Mouse (Mus musculus) cerebellum, postnatal 36 days (tissue): ENCODE measurements around the gene Taf12.

Source experiments
- DNase-seq, 2 experiments: peaks; one replicate each; pipeline ENCODE4 v3.0.0; 2021 to 2022; ENCODE audit warnings: mixed read lengths in 2 of 2

The Taf12 gene

DNA sequence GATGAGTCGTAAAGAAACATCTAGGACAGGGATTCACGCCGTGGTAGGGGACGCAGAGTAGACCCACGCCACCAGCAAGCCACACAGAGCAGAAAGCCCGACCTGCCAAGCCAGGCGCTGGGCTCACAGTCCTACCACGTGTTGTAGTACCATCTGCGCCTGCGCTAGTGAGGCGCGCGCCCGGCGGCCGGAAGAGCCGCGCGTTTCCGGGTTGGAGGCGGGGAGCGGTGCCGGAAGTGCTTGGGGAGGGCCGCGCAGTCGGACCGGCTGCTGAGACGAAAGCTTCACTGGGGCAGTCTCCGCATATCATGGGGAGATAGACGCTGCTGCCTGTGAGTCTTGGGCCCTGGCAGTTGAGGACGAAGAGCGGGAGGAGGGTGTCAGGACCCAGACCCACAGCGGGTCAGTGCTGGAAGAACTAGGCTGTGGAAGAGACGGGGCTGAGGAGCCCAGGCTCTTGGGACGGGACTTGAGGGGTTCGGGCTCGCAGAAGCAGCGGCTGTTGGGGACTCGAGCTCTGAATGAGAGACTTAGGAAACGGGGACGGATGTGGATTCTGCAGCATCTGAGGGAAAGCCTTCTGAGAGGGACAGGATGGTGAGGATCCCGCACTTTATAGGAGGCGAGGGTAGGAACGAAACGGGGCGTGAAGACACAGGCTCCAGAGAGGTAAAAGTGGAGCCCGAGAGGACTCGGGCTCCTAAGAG is at the start of gene Taf12:
Gene Taf12, plus strand, starts transcription at position 220 of the 707 bp plus-strand sequence.
- DNase-seq: peak; percentile 91 to 93

DNA sequence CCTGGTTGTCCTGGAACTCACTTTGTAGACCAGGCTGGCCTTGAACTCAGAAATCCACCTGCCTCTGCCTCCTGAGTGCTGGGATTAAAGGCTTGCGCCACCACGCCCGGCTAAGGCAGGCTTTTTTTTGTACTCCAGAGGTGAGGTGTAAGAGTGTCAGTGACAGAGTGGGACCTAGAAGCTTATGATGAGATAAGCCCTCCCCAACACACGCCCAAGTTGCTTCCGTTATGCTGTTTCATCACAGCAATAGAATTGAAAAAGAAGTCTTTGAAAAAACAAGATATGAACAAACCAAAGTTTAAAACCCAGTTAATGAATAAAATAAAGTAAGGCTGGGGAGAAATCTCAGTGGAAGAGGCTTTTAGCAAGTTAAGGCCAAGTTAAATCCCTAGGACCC is 43.8 kb upstream of the Taf12 start:
- DNase-seq: no peak

DNA sequence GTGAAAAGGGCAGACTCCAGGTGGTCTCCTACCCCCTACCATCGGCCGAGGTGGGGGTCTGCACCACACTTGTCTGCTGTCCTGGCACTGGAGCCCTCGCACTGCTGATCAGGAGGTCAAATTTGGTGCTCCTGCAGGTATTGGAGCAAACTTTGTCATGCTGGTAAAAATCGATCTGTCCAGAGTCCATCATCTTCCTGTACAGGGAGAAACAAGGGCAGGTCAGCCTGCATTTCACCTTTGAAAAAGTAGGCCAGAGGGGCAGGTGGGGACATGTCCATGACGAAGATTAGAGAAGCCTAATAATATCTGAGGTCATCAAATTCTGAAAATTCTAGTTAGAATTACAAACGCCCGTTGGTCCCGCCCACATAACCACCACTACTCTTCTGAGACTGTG is 39.5 kb upstream of the Taf12 start:
- no peak for DNase-seq

DNA sequence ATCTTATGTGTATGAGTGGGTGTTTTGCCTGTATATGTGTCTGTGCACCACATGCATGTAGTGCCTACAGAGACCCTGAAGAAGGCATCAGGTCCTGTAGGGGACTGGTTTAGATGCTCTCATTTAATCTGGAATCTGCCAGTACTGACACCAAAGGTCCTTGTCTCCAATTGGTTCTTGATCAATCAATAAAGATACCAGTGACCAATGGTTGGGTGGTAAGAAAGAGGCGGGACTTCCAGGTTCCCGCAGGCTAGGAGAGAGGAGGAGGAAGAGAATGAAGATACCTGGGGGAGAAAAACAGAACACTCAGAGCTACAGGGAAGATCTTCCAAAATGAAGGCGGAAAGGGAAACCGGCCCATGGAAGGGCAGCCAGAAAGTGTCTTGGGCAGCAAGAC is 35.8 kb upstream of the Taf12 start:
- no peak for DNase-seq

GRCm38 (mm10) chr4:132240367-132240766 is 33.8 kb upstream of the Taf12 start:
- no peak for DNase-seq

- no peak for DNase-seq
These were observed 33.0 kb upstream of the Taf12 start for GRCm38 (mm10) chr4:132241208-132241607.

- no peak for DNase-seq
These were observed 28.5 kb upstream of the Taf12 start for GRCm38 (mm10) chr4:132245643-132246042.

DNA sequence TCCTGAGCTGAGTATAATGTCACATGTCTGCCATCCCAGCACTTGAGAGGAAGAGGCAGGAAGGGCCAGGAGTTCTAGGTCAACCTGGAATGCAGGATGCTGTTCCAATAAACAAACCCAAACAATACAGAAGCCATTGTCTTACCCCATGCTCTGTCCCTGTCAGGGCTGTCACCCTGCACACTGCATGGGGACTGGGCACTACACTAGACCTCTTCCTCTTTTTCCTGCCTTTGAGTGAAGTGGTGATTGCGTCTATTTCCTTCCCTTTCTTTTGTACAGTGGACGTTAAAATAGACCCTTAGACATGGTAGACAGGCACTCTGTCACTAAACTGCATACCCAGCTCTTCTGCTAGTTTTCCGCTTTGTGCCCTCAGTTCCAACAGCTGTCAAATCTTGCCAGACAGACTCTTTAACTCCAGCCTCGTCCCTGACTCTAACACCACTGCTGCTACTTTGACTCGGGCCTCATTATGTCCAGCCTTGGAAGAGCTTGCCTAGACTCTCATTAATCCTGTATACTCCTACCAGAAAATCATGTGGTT is 26.7 kb upstream of the Taf12 start:
- no peak for DNase-seq

DNA sequence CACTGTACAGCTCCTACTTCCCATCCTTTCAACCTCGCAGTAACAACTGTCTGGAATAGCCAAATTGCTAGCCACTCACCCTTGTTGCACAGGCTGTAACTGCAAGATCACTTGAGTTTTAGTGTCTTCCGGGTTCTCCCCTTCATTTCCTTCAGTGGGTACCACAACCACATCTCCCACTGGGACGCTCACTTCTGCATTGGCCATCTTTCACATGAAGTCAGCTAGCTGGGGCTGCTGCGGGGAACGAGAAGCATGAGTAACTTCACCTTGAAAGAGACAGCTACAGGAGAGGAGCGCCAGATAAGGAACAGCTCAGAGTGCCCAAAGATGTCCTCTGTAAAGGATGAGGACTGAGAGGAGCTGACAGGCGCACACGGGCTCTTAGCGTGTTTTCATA is 22.6 kb upstream of the Taf12 start:
- no peak for DNase-seq

- DNase-seq: no peak
These were observed 21.0 kb upstream of the Taf12 start for GRCm38 (mm10) chr4:132253128-132253527.

DNA sequence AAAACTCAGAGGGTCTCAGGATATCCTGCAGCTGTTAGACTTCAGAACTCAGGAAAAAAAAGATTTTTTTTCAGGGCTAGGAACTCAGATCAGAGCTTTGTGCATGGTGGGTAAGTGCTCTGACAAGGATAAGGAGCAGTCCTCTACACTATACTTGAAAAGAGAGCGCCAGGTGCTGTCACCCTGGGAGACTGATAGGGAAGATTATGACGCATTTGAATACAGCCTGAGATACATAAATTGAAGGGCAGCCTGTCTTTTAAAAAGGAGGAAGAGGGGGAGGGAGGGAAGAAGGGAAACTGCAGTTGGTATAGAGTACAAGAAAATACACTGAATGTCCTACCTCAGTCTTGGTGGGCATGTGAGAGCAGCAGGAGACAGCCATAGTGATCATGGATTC is 20.6 kb upstream of the Taf12 start:
- DNase-seq: peak in 1 of 2 experiments; percentile 29

DNA sequence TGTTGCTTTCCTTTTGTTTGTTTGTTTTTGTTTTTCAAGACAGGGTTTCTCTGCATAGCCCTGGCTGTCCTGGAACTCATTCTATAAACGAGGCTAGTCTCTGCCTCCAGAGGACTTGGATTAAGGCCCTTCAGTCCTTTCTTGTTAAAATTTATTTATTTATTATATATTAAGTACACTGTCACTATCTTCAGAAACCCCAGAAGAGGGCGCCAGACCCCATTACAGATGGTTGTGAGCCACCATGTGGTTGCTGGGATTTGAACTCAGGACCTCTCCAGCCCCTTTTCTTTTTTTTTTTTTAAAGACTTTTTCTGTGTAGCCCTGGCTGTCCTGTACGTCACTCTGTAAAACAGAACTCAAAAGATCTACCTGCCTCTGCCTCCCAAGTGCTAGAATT is 19.2 kb upstream of the Taf12 start:
- no peak for DNase-seq

DNA sequence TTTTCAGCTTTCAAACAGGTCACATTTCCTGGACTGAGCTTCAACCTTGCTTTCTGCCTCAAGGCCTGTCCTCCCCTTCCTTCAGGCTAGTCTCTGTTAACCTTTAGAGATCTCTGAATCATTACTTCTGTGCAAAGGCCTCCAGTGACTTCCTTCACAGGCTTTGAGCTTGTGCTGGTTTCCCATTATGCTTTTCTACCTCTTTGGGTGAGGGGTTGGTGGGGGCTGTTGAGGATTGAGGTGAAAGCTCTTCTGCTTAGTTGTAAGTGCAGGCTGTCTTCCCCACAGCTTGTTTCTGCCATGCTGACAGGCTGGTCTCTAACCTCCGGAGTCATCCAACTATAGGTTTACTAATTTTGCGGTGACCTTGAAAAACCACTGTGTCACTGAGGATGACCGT is 17.8 kb upstream of the Taf12 start:
- no peak for DNase-seq

DNA sequence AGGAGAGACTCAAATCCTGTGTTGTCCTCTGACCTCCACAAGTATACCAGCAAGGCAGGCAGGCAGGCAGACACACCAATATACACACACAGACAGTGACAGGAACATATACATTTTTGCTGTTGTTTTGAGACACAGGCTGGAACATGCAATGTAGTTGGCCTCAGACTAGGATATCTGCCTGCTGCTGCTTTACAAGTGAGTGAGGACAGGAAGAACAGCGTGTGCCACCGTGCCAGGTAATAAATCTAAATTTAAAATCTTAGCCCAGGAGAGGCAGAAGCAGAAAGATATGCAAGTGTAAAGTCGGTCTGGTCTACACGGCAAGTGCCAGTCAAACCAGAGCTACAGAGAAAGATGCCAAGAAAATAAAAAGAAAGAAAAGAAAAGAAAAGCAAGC is 14.9 kb upstream of the Taf12 start:
- DNase-seq: no peak

GRCm38 (mm10) chr4:132260404-132261379 is 13.5 kb upstream of the Taf12 start:
- DNase-seq: peak; percentile 37 to 65

DNA sequence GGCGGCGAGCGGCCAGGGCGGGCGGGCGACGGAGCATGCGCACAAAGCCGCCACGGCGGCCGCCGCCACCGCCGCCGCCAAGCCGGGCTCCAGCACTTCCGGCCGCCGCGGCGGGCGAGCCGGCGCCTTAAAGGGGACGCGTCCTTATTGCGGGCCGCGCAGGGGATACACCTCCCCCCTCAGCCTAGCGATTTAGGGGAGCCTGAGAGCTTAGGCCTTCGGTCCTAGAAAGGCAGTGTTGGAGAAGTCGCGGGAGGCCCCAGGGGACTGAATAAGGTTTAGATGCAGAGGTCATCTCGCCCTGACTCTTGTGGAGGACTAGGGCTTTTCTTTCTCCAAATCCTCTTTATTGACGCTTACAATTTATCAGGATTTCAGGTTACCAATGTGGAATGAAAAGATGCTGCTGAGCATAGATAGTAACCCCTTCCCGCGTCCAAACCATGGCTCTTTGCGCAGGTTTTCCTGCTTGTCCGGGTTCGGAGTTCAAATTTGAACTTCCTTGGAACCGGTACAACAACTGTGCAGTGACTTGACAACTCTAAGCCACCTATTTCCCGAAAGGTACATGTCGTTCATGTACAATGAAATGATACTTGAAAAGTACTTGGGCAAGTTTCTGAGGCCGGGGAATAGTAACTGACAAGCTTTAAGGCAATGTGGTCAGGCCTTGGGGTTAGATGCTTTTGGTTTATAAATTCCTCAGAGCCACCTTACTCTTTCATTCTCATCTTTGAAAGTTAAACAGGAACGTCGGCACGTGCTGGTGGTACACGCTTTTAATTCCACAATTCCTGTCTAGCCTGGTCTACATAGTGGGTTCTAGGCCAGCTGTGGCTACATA is 12.4 kb upstream of the Taf12 start, which contains the start of gene Gmeb1:
Gene Gmeb1, minus strand, starts transcription at position 89 of the 844 bp plus-strand sequence.
- DNase-seq: peak; percentile 78 to 84

DNA sequence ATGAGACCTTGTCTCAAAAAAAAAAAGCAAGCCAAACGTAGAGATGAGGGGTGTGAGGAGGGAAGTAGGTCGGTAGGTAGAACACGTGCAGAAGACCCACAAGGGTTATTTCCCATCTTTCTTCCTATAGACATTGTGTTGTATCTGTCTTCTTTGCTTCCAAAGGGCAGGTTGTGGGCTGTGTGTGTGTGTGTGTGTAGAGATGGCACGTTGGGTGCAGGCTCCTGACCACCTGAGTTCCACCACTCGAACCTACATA is 11.9 kb upstream of the Taf12 start:
- DNase-seq: no peak

GRCm38 (mm10) chr4:132263313-132263712 is 10.9 kb upstream of the Taf12 start:
- no peak for DNase-seq

GRCm38 (mm10) chr4:132266835-132267349 is 7.3 kb upstream of the Taf12 start:
- no peak for DNase-seq

- no peak for DNase-seq
These were observed 5.1 kb upstream of the Taf12 start for GRCm38 (mm10) chr4:132268871-132269739.

DNA sequence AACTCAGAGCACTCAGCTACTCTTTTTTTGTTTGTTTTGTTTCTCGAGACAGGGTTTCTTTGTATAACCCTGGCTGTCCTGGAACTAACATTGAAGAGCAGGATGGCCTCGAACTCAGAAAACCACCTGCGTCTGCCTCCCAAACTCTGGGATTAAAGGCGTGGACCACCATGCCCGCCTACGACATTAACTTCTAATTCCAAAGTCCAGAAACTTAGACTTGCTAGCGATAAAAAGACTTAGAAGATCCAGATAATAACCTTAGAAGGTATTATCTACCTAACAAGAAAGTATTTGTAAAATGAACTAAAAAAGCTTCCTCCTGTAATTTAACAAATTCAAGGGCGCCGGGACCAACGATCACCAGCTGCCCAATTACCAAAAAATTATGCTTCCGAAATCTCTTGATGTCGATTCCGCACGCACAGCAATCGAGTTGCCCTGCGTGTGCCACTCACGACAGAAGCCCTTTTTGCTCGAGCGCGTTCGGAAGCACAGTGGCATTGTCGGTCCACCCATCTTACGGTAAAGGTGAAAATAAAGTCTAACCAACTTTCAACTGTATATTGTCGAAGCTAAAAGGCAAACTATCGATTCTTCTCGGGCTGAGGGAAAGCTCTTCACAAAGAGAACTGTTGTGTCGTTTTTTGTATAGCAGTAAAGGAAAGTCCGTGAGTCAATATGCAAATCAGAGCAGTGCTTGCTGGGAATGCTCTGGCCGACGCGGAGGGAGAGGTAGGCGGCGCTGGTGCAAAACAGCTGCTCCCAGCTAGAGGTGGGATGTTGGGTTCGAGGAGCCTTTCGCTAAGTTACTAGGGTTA is 4.2 kb upstream of the Taf12 start:
- DNase-seq: peak; percentile 78 to 81
